Mouse (Mus musculus) adrenal gland, postnatal 25 days (tissue): ENCODE measurements around the gene Myh9. TPM values are rescaled to one million over a fixed set of nuclear protein-coding genes. Genes with fewer than 3 reads are reported as not detected.

Experiments used
- DNase-seq: peaks from one replicate; pipeline ENCODE4 v3.0.0; 2021; ENCODE audit warnings: mixed read lengths
- total RNA-seq: library from RNA; stranded (reverse); gene quantifications from 2 replicates; pipeline ENCODE4 v1.2.3, GENCODE M21; 2021

Gene Myh9
- total RNA-seq, 1 experiment from 2014 or later = 352 TPM

DNA sequence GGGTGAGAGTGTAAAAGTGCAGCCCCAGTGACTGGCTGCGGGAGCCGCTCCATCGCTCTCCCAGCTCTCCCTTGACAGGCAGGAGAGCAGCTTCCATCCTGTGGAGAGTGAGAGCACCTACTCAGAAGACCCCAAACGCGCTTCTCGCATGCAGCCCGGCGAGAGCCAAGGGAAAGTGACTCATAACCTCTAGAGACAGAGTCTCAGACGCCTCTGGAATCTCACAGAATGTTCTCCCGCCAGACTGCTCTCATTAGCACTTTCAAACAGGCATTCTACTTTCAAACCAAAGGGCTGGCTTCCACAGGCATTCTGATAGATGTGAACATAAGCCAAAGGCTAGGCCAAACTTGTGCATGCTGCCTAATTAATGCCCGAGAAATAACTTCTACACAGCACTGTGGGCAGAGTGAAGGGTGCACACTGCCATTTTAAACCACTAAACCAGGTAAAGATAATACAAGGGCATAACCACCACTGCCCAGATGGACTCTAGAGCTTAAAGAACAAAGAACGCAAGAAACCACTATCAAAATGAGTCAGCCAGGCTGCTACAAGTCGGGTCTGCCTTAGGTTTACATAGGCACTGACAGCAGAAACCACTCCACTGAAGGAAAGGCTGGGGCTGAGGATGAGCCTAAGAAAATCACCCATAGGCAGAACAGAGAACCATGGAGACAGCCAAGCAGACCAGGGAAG is 35.3 kb downstream of the Myh9 start:
- no peak for DNase-seq

DNA sequence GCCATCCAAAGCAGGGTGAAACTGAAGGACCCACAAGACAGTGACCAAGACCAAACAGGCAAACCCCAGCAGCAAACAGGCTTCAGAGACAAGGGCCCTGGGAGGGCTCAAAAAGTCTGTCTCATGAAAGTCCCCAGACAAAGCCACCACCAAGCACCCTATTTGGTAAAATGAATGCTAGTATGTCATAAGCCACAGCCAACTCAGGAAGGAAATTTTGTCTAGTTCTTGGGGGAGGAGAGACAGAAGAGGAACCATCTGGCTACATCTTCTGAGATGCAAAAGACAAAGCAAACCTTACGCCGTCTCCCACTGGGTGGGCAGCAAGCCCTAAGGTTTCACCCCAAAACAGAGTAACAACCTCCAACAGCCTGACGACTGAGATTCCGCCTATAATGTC is 36.3 kb downstream of the Myh9 start:
- no peak for DNase-seq

DNA sequence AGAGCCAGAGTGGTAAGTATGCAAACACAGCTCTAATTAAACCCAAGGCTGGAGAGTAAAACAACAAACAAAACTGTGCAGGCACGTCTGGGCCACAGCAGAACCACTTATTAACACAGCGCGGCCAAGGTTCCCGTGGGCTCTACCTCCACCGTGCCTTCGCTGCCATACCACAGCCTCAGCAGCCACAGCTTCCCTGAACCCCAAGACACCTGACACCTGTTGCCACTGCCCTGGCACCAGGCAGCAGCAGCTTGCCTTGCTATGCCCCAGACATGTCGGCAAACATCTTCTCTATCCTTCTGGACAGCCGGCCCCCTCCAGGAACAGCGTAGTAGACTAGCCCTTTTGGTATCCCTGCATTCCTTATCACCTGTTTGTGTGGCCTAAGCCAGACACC is 37.0 kb downstream of the Myh9 start:
- DNase-seq = no peak

DNA sequence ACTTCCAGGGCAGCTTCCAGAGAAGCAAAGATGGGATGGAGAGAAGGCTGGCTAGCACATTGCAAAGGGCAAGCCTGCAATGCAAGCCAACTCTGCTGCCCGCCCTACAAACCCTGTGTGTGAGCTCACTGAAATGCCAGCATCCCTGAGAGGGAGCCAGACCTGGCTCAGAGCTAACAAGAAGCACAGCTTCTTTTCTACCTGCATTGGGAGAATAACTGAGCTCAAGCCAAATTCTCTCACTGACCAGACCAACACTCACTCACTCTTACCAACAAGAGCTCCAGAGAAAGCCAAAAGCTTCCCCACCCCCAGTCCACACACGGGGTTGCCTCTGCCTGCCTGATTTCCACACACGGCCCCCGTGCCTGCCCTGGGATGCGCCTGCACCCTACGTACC is 37.5 kb downstream of the Myh9 start:
- DNase-seq = no peak

DNA sequence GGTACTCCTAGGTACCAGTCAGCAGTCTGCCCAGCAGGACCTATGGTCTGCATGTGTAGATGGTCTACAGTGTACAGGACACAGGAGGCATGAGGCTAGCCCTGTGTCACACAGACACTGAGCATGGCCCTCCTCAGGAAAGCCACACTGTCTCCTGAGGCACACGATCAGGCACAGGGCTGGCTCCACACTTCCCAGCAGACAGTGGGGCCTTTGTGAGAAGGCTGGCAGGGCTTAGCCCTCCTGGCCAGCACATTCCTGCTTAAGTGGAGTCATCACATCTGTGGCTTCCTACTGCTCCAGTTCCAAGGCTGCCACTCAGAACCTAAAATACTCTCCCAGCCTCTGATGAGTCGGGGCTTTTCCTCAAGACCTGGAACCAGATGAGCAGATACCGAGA is 38.2 kb downstream of the Myh9 start:
- no peak for DNase-seq

DNA sequence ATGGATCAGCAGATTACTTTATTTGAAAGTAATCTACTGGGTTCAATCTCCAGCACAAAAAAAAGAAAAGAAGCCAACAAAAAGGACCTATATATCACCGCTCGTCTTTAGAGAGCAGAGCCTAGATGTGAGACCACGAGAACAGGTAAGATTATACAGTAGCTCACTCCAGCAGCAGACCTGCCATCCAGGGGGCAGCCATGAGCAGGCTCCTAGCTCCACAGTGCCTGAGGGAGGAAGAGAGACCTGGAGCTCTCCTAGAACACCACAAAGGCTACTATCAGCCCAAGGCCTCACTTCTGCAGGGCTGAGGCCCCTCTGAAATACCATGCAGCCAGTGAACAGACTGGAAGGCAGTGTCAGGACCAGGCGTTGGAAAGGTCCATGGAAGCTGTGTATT is 39.0 kb downstream of the Myh9 start:
- no peak for DNase-seq

DNA sequence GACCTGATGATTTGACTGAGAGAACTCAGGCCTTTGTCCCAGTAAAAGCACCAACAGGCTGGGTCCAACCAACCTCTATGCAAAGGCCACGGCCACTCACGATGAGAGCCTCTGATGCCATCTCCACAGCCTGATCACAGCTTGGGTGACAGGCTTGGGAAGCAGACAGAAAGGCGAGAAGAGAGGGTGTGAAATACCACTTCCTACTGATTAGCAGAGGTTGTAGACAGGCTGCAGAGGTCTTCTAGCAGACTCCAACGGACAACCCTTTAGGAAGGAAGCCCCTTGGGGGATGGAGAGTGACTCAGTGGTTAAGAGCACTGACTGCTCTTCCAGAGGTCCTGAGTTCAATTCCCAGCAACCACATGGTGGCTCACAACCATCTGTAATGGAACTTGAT is 40.8 kb downstream of the Myh9 start:
- no peak for DNase-seq

DNA sequence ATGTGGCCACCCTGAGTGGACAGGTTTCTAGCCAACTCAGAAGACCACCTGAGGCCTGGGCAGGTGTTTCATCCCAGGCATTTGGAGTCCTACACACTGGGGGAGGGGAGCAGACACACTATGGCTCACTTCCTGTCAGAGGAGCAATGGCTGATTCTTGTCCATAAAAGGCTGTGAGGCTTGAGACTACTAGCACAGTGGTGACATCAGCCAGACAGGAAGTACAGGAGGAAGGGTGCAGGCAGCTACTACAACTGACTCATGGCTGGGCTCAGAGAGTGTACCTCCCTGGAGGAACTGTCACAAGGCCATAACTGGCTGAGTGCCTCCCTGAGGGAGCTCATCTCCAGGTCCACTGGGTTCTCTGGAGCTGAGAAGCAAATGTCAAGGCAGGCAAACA is 41.5 kb downstream of the Myh9 start:
- peak; percentile 67 for DNase-seq

DNA sequence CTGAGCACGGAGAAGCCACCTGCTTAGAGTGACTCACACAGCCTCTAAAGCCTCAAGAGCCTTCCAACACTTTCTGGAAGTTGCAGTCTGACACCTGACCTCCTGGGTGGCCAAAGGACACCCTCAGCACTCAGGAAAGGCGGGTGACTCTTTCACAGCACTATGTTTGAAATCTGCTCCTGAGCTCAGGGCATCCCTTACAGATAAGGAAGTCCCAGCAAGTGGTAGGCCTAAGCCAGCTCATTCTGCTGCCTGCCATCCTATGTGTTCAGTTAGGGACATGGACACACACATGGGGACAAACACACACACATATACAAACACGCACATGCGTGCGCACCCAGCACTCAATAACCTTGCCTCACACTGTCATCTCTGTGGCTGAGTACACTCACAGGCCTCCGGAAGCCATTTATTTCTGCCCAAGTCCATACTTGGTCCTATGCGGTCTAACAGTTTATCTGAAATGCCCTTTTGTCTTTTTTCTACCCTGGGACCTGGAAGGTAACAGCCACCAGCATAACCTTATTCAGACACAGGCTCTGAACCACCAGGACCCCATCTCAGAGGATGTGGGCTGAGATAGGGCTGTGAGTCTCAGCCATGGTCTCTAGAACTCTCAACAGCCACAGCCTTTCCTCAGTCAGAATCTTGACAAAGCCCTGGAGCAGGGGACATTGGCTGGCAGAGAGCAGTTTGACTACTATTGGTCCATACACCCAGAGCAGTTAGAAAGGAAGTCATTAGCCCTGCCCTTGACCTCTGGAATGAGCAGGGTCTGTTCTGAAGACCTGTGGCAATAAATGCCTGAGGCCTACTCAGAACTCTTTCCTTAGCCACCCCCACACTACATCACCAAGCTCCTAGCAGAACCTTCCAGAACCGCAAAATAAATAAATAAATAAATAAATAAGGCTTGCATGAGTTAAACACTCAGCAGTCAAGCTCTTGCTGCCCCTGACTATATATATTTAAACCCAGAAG is 42.2 kb downstream of the Myh9 start:
- DNase-seq = no peak

DNA sequence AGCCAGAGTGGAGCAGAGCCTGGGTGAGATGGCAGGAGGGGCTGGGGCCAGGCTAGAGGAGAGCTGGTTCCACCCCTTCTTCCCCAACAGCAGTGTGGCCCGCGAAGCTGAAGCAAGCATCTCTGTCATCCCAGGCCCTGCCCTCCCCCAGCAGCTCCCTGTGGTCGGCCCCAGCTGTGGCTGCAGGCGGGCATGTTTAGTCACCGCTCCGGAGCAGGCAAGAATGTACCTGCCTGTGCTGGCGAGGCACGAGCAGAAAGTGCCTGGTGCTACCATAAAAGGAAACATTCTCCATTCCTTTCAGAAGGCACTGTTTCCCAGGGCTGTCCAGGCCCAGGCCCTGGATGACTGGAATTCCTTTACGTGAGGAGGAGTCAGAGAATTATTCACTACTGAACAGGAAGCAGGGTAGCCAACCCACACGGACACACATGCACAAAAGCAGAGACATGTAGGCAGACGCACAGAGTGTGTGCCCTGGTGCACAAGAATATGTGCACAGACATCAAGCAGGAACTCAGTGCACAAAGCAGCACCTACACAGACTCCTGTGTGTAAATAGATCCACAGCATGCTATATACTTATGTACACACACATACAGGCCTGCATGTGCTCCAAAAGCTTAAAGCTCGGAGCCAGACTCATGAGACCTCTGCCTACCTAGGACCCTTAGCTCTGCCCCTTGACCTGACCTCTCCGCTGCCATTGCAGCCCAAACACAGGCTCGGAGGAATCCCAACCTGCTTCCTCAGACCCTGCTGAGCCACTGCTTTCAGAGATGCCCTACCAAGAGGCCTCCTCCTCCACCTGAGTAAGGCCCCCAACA is 43.1 kb downstream of the Myh9 start:
- DNase-seq = peak; percentile 53

DNA sequence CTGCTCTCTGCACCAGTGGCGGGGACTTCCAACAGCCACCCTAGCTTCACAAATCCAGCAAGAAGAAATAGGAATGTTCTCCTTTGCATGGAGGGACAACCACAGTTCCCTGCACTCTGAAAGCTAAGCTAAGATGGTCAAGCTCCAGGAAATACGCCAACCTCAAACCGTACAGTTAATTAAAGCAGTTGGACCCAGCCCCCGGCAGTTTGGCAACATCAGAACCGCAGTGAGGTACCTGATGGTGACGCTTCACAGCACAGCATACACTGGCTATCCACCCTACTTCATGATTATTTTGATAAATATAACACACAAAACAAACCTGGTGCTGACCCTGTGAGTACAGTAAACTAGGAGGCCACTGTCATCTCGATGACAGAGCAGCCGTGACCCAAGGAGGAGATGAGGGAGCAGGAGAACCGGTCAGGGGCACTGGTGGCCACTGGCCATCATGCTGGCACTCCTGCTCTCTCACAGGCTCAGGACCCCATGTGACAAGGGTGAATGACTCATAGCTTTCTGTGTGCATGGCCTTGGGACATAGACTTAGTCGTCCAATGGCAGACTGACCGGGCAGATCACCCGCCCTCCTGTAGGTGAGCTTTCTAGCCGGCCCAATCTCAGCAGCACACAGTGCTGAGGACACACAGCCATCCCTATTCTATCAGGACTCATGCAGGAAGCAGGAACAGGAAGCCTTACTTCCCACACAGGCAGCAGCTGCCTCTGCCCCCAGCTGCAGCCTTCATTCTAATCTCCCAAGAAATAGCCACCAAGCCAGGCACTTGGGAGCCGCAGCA is 44.2 kb downstream of the Myh9 start:
- peak; percentile 73 for DNase-seq

DNA sequence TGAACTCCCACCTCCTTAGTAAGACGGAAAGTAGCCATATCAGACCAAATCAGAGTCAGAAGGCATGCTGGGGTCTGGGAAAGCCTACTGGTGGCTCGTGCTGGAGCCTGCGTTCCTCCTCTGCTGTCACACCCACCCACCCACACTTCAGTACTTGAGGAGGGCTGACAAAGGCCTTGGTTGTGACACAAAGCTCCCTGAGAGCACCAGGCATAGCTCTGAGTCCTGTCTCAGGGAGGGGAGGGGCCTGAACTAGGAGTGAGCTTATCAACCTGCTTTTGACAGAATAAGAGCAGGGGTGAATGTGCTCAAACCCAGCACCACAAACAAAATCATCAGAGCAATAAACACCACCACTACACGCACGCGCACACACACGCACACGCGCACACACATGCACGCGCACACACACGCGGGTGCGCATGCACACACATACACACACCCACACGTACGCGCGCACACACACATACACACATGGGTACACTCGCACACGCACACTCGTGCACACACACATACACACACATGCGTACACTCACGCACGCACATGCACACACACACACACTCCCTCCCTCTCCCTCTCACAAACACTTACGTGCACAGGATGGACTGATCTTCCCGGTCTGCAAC is 45.5 kb downstream of the Myh9 start:
- no peak for DNase-seq

DNA sequence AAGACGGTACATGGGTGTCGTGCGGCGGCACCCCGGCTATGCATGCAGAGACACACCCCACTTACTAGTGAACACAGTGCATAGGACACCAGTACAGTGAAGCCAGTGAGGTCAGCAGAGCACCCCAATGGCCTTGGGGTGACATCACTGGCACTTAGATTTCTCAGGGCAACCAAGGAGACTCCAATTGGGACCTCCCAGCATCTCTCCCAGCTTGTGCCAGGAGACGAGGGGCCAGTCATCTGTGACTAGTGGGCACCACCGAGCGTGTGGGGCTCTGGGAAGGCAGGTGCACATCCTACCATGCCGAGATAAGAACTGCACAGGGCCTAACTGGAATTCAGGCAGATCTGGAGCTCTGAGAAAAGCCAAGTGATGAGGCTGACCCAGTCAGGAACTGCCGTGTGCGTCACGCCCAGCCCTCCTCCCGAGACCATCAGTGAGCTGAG is 47.0 kb downstream of the Myh9 start:
- DNase-seq = no peak

DNA sequence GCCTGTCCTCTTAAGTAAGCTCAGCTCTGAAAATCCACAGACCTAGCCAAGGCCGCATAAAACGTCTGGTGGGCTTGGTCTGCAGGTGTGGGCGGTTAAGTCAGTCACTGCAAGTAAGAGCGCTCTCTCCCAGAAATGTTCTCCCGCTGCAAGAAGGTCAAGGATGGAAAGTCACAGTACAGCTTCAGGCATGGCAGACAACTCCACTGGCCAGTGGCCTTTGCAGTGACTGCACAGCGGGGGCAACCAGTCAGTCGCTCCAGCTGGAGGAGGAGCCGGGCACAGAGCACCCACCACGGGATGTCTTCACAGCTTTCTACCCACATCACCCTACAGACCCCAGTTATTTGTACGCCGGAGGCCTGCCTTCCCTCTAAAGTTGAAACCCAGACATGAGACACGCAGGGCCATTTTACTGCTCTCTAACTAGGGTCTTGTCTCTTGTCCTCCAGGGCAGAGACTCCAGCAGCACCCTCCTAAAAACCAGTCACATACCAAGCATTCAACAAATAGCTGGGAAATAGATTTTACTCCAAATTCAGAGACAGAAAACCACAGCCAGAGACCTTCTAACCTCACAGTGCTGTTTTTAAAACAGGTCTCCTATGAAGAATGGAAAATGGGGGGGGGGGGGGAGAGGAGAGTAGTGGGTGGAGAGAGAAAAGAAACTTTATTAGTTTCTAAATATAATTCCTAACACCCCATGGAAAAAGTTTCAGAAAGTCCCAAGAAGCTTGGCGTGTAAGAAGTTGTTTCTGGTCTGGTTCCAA is 47.7 kb downstream of the Myh9 start:
- DNase-seq = no peak

DNA sequence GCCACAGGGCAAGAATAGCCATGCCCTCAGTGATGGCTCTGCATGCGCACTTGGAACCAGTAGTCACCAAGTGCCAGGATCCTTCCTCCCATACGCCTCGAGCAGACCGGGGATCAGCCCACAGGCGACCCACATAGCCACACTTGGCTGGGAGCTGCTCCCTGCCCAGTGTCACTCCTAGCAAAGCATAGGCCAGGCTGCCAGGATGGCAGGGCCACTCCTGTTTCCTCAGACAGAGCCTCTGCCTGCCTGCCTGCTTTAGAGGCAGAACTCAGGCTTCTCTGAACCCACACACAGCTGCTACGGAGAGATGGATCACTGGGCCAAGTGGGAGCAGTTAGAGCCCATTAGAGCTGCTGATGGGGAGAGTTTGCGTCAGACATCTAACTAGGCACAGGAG is 48.4 kb downstream of the Myh9 start:
- no peak for DNase-seq

DNA sequence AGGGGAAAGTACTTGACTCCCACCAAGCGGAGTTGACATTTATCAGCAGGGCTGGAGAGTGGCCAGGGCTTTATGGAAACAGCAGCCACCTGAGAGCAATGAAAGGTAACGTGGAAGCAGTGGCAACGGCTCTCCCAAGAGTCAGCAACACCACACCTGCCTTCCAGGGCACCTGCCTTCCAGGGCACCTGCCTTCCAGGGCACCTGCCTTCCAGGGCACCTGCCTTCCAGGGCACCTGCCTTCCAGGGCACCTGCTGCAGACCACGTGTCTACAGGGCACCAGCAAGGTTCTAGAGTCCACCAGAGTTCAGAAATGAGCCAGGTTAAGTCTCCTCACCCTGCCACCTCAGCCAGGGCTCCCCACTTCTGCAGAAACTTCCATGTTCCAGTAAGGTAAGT is 48.9 kb downstream of the Myh9 start:
- DNase-seq = no peak

DNA sequence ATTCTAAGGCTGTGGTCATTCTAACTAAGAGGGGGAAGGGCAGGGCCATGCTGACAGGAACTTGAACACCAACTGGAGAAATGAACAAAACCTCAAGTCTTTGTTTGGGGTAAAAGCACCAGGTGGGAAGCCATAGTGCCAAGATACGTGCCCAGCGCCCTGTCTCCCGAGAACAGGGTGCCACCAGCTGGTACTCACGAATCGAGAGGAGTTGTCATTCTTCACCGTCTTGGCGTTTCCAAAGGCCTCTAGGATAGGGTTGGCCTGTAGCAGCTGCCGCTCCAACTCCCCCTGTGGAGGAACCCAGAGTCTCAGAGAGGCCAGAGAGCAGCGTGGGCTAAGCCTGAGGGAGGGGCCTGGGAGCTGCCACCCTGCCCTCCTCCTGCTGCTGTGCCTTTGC is 49.9 kb downstream of the Myh9 start:
- no peak for DNase-seq

DNA sequence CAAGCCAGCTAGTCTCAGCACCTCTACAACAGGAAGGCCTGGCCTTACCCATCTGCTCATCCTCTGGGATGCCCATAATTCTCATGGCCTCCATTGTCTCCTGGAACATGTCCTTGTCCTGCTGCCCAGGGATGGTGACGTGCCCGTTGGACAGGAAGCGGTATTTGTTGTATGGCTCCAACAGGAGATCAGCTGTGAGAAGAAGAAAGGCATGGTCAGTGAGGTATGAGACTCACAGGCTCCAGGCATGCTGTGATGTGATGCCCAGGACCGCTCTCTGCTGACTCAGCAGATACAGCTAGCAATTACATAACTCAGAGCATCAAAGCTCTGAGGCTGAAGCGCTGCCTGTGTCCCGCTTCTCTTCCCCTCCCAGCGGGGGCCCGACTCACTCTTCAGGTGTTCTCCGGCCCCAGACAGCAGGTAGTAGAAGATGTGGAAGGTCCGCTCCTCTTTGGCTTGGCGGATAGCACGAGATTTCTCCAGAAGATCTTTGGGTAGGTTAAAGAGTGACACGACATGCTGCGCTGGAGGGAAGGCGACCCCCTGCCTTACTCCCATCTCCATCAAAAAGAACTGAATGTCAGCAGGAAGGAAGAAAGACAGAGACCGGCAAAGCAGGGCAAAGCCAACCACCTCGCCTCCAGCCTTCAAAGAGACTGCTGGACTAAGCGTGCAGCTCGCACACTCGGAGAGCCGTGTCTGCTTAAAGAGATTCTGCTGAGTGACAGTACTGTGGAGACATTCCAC is 51.1 kb downstream of the Myh9 start:
- DNase-seq = no peak

DNA sequence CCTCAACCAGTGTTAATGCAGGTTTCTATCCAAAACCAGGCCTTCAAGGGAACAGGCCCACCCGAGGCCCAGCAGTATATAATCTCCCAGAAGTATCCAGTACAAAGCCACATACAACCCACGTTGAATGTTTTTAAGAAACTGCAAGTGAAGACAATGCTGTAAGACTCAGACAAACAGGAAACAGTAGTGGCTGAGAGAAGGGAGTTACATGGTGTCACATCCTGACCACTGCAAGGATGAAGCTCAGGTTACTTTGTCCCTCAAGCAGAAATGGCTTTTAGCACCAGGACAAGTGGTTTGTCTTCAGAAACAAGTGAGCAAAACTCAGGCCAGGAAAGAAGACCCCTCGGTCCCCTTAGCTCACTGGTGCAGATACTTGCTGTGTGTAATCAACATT is 52.8 kb downstream of the Myh9 start:
- DNase-seq = no peak

DNA sequence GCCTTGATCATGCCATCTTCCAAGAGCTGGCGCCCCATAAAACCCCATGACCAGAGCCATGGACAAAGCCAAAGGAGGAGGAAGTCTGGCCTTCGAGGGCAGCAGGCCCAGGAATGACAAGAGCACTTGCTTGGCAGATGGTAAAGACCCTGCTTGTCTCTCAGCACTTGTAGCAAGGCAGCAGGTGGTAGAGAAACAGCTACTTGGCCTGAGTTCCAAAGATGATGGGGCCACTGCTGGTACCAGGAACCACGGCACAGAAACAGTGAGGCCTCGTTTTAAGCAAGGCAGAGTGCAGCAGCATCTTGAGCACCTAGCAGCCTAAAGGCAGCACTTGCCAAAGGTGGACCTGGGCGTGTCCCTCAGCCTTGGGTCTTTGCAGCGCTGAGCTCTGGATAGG is 53.6 kb downstream of the Myh9 start:
- DNase-seq = no peak
